Mouse (Mus musculus) liver, embryonic 13.5 days (tissue): ENCODE data around the gene Pmpcb. TPM values are rescaled to one million over a fixed set of nuclear protein-coding genes. Genes with fewer than 3 reads are reported as not detected.

Experiments
- ATAC-seq: fragments of 200-750 bp; cut with Nextera tagmentation; 2 replicates; pipeline ENCODE4 v1.8.0; 2017; ENCODE audit warnings: low read depth, mild to moderate bottlenecking, moderate number of reproducible peaks, moderate library complexity
- DNase-seq: peaks from one replicate; pipeline ENCODE4 v3.0.0; 2022
- H3K27ac ChIP-seq: fragments of 300-500 bp; sonication (generic); 2 replicates; pipeline ENCODE4 v1.5.1; 2015; ENCODE audit warnings: moderate library complexity, mild to moderate bottlenecking, inconsistent platforms
- H3K27me3 ChIP-seq: fragments of 300-500 bp; sonication (generic); 2 replicates; pipeline ENCODE4 v1.6.1; 2015; ENCODE audit warnings: mild to moderate bottlenecking, inconsistent platforms
- H3K36me3 ChIP-seq: fragments of 300-500 bp; sonication (generic); 2 replicates; pipeline ENCODE4 v1.6.1; 2015; ENCODE audit warnings: mild to moderate bottlenecking, inconsistent platforms
- H3K4me1 ChIP-seq: fragments of 300-500 bp; sonication (generic); replicated peaks from 2 replicates; pipeline ENCODE4 v1.6.1; 2015; ENCODE audit warnings: inconsistent platforms
- H3K4me2 ChIP-seq: fragments of 300-500 bp; sonication (generic); 2 replicates; pipeline ENCODE4 v1.6.1; 2015; ENCODE audit warnings: inconsistent platforms, mild to moderate bottlenecking, moderate library complexity
- H3K4me3 ChIP-seq: fragments of 300-500 bp; sonication (generic); replicated peaks from 2 replicates; pipeline ENCODE4 v1.5.1; 2015; ENCODE audit warnings: mild to moderate bottlenecking, inconsistent platforms
- H3K9ac ChIP-seq: fragments of 300-500 bp; sonication (generic); 2 replicates; pipeline ENCODE4 v1.6.1; 2015; ENCODE audit warnings: mild to moderate bottlenecking, inconsistent platforms
- H3K9me3 ChIP-seq: fragments of 300-500 bp; sonication (generic); replicated peaks from 2 replicates; pipeline ENCODE4 v1.6.1; 2016; ENCODE audit warnings: inconsistent platforms
- WGBS: fragments of 180-500 bp; shearing (Covaris S2); methylation state at CpG from one replicate; pipeline ENCODE4 v1.1.7; 2015; ENCODE audit not compliant: insufficient replicate concordance; 5-methylcytosine and 5-hydroxymethylcytosine counted together
- polyA plus RNA-seq: library from polyadenylated mRNA; unstranded; fragments of >200 nt; fragmentation: Nextera tagmentation; extraction: Ambion mirVana; gene quantifications from 2 replicates; pipeline ENCODE4 v1.2.1, GENCODE M21; 2015

Gene Pmpcb
- polyA plus RNA-seq, 1 experiment from 2014 or later: 51.5 TPM

- Histone ChIP-seq H3K27me3 (no peaks in the 10 kb centered on the region), H3K4me3 (no peak overlapping the region), H3K9me3 (no peaks in the 10 kb centered on the region), H3K4me1 (peaks cover 12% of the 10 kb centered on the region), H3K36me3 (no peaks in the 10 kb centered on the region), H3K9ac (no peak overlapping the region), H3K27ac (no peak overlapping the region), H3K4me2 (no peak overlapping the region)
- ATAC-seq (no peak), DNase-seq (no peak)
- 63% methylated on average over 8 of the region's 8 CpGs for WGBS
Measured at GRCm38 (mm10) chr5:21732930-21733329, 4.0 kb upstream of the Pmpcb start.

DNA sequence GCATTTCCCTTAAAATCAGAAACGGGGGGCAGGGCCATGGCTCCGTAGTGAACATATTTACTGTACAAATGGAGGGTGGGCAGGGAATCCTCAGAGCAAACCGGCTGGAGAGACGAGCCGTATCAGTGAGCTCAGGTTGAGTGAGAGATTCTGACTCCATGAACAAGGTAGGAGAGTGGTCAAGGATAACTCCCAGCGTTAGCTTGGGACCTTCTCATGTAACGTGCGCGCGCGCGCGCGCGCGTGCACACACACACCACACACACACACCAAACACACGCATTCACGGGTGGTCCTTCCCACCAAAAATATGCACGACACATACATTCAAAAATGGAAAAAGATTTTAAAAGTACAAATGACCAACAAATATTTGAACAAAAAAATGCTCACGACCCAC lies 1.8 kb upstream of the Pmpcb start:
- Histone ChIP-seq H3K4me2 (peak overlapping the region; percentile 49), H3K27me3 (no peaks in the 10 kb centered on the region), H3K4me3 (peak overlapping the region; percentile 49), H3K9ac (peak overlapping the region; percentile 31; the same call in 1 of the 2 replicates), H3K27ac (no peak overlapping the region), H3K4me1 (peaks cover 18% of the 10 kb centered on the region), H3K36me3 (peaks cover 13% of the 10 kb centered on the region), H3K9me3 (no peaks in the 10 kb centered on the region)
- WGBS: 70% methylated on average over 20 of the region's 20 CpGs
- DNase-seq (no peak), ATAC-seq (no peak)

DNA sequence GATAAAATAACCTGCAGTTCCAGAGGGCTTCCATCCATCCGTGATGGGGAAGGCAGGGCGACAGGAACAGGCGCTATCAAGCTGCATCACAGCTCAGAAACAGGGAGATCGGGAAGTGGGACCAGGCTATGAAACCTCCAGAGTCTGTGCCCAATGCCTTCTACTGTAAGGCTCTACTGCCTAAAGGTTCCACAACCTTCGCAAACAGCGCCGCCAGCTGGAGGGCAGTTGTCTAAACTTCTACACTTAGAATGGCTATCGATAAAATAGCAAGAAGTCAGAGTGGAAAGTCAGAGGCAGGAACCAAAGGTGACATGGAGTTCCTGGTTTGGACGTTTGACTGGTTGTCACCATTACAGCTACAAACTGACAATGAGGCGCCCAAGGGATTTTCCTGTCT lies 1.4 kb upstream of the Pmpcb start:
- Histone ChIP-seq H3K9me3 (no peaks in the 10 kb centered on the region), H3K4me3 (peak overlapping the region; percentile 49), H3K9ac (peak overlapping the region; percentile 31; the same call in 1 of the 2 replicates), H3K36me3 (peaks cover 16% of the 10 kb centered on the region), H3K4me1 (peaks cover 18% of the 10 kb centered on the region), H3K4me2 (peak overlapping the region; percentile 49), H3K27me3 (no peaks in the 10 kb centered on the region), H3K27ac (no peak overlapping the region)
- 16% methylated on average over 10 of the region's 10 CpGs for WGBS
- ATAC-seq: peak; percentile 63
- DNase-seq: peak; percentile 75

- Histone ChIP-seq H3K27ac (no peak overlapping the region), H3K36me3 (peaks cover 18% of the 10 kb centered on the region), H3K27me3 (no peaks in the 10 kb centered on the region), H3K4me2 (no peak overlapping the region; the same call in 1 of the 2 replicates), H3K4me1 (peaks cover 18% of the 10 kb centered on the region), H3K9me3 (no peaks in the 10 kb centered on the region), H3K9ac (no peak overlapping the region), H3K4me3 (no peak overlapping the region)
- no peak for ATAC-seq
- WGBS: 67% methylated on average over 11 of the region's 11 CpGs
- no peak for DNase-seq
Measured at GRCm38 (mm10) chr5:21736046-21736445, 895 bp upstream of the Pmpcb start.

GRCm38 (mm10) chr5:21737620-21738019 lies 679 bp downstream of the Pmpcb start:
- DNase-seq: no peak
- Histone ChIP-seq H3K27ac (no peak overlapping the region), H3K9me3 (no peaks in the 10 kb centered on the region)

DNA sequence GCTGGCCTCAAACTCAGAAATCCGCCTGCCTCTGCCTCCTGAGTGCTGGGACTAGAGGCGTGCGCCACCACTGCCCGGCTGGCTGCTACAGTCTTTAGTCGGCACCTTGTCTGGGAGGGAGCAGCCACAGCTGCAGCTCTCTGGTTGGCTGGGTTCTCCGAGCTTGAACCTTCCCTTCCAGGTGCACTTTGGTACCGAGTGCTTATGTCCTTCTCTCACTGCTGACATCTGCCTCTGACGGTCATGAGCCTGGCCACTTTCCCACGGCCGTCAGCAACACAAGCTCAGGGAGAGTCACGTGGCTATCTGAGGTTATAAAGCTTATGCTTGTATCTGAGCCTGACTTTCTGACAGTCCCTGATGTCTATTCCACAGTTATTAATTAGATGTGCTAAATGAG lies 2.2 kb downstream of the Pmpcb start:
- ATAC-seq (no peak), DNase-seq (no peak)
- H3K4me2 ChIP-seq: no peak overlapping the region
- no peak overlapping the region for H3K9ac ChIP-seq
- H3K27me3 ChIP-seq: no peaks in the 10 kb centered on the region
- no peak overlapping the region for H3K27ac ChIP-seq
- H3K36me3 ChIP-seq: peaks cover 47% of the 10 kb centered on the region
- no peak overlapping the region for H3K4me3 ChIP-seq
- 87% methylated on average over 11 of the region's 11 CpGs for WGBS
- no peaks in the 10 kb centered on the region for H3K9me3 ChIP-seq
- H3K4me1 ChIP-seq: peaks cover 18% of the 10 kb centered on the region

More at GRCm38 (mm10) chr5:21737620-21738019, 679 bp downstream of the Pmpcb start:
- no peaks in the 10 kb centered on the region for H3K27me3 ChIP-seq
- peaks cover 33% of the 10 kb centered on the region for H3K36me3 ChIP-seq
- 20% methylated on average over 10 of the region's 10 CpGs for WGBS
- peaks cover 18% of the 10 kb centered on the region for H3K4me1 ChIP-seq
- H3K4me2 ChIP-seq: peak overlapping the region; percentile 88
- peak; percentile 38; the same call in 1 of the 2 replicates for ATAC-seq
- H3K9ac ChIP-seq: peak overlapping the region; percentile 86
- peak overlapping the region; percentile 89 for H3K4me3 ChIP-seq

GRCm38 (mm10) chr5:21739881-21740280 lies 2.9 kb downstream of the Pmpcb start:
- no peak for DNase-seq
- WGBS: 78% methylated on average over 13 of the region's 13 CpGs
- Histone ChIP-seq H3K9ac (no peak overlapping the region), H3K36me3 (peaks cover 55% of the 10 kb centered on the region), H3K27ac (no peak overlapping the region), H3K4me2 (no peak overlapping the region), H3K4me1 (peaks cover 17% of the 10 kb centered on the region), H3K4me3 (no peak overlapping the region), H3K9me3 (no peaks in the 10 kb centered on the region), H3K27me3 (no peaks in the 10 kb centered on the region)
- no peak for ATAC-seq

DNA sequence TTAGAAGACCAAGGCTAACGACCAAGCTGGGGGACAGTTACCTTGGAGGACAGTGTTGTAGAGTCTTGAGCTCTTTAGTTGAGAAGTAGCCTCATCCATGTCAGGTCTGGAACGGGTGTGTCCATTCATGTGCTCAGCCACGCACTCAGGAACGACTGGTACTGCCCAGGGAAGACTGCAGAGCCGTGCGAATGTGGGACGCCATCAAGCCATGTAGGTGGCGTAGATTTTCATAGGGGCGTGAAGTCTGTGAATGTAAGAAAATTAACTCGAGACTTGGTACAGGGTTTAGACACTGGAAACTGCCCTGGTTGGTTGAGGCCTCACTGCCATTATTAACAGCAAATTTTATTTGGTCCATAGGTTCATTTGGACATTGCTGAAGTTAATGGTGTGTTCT lies 6.7 kb downstream of the Pmpcb start:
- Histone ChIP-seq H3K27me3 (no peaks in the 10 kb centered on the region), H3K9me3 (no peaks in the 10 kb centered on the region), H3K36me3 (peaks cover 88% of the 10 kb centered on the region), H3K27ac (no peak overlapping the region), H3K4me3 (no peak overlapping the region), H3K4me2 (no peak overlapping the region), H3K9ac (no peak overlapping the region), H3K4me1 (no peaks in the 10 kb centered on the region)
- ATAC-seq (no peak), DNase-seq (no peak)
- 83% methylated on average over 10 of the region's 10 CpGs for WGBS

DNA sequence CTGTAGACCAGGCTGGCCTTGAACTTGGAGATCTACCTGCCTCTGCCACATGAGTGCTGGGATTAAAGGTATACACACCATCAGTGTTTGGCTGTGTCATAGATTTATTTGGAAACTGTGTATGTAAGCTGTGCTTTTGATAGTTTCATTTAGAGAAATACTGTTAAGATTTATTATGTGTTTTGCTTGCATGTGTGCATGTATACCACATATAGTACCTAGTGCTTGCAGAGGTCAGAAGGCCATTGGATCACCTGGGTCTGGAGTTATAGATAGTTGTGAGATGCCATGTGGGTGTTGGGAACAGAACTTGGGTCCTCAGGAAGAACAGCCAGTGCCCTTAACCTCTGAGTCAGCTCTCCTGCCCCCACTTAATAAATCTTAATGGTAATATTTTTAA lies 7.7 kb downstream of the Pmpcb start:
- Histone ChIP-seq H3K9me3 (no peaks in the 10 kb centered on the region), H3K4me1 (no peaks in the 10 kb centered on the region), H3K4me3 (no peak overlapping the region), H3K36me3 (peaks cover 89% of the 10 kb centered on the region), H3K27me3 (no peaks in the 10 kb centered on the region), H3K4me2 (no peak overlapping the region), H3K9ac (no peak overlapping the region), H3K27ac (no peak overlapping the region)
- DNase-seq: no peak
- ATAC-seq: no peak

DNA sequence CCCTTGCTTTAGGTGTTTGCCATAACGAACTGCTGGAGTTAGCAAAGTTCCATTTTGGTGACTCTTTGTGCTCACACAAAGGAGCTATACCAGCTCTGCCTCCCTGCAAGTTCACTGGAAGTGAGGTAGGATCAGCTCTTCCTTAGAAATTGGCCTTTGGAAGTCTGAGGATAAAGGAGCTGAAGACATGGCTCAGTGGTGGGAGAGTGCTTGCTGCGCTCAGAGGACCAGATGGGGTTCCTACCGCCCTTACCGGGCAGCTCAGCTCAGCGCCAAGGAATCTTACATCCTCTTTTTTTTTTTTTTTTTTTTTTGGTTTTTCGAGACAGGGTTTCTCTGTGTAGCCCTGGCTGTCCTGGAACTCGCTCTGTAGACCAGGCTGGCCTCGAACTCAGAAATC lies 9.0 kb downstream of the Pmpcb start:
- peaks cover 92% of the 10 kb centered on the region for H3K36me3 ChIP-seq
- no peak for ATAC-seq
- 84% methylated on average over 7 of the region's 8 CpGs for WGBS
- H3K27me3 ChIP-seq: no peaks in the 10 kb centered on the region
- H3K9ac ChIP-seq: no peak overlapping the region
- no peak overlapping the region for H3K27ac ChIP-seq
- H3K9me3 ChIP-seq: no peaks in the 10 kb centered on the region
- DNase-seq: no peak
- H3K4me2 ChIP-seq: no peak overlapping the region
- H3K4me1 ChIP-seq: no peaks in the 10 kb centered on the region
- no peak overlapping the region for H3K4me3 ChIP-seq

GRCm38 (mm10) chr5:21768506-21768905 lies 31.6 kb downstream of the Pmpcb start:
- DNase-seq (no peak), ATAC-seq (no peak)
- Histone ChIP-seq H3K9ac (no peak overlapping the region), H3K9me3 (no peaks in the 10 kb centered on the region), H3K4me1 (no peaks in the 10 kb centered on the region), H3K27me3 (no peaks in the 10 kb centered on the region), H3K4me2 (no peak overlapping the region), H3K36me3 (peaks cover 62% of the 10 kb centered on the region), H3K27ac (no peak overlapping the region), H3K4me3 (no peak overlapping the region)
- WGBS: 61% methylated on average over 4 of the region's 4 CpGs

DNA sequence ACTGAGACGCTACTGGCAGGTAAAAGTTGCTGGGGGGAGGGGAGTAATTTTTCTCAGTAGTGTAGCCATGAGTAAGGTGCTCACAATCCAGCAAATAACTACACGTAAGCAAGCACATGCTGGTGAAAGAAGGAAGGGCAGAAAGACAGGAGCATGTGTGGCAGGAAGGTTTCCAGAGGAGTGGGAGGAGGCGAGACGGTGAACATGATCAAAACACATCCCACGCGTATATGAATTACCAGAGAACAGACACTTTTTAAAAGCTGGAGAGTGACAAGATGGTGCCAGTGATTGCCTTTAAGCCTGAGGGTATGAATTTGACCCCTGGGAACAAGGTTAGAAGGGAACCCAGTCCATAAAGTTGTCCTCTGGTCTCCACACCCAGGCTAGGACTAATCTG lies 32.9 kb downstream of the Pmpcb start:
- ATAC-seq (no peak), DNase-seq (no peak)
- Histone ChIP-seq H3K27me3 (no peaks in the 10 kb centered on the region), H3K9ac (no peak overlapping the region), H3K27ac (no peak overlapping the region), H3K4me2 (no peak overlapping the region), H3K9me3 (no peaks in the 10 kb centered on the region), H3K36me3 (peaks cover 62% of the 10 kb centered on the region), H3K4me3 (no peak overlapping the region), H3K4me1 (no peaks in the 10 kb centered on the region)
- 92% methylated on average over 6 of the region's 6 CpGs for WGBS
